Mouse (Mus musculus): ENCODE results near the gene Gm49325. TPM values are rescaled to one million over a fixed set of nuclear protein-coding genes. Genes with fewer than 3 reads are reported as not detected.
"Not testable (repeated sequence)": the region's sequence is repeated elsewhere in the genome, so short reads cannot be mapped to it uniquely, and the experiment has no call there.

Gene Gm49325
- polyA plus RNA-seq, 1 experiment from 2014 or later: 1.6 TPM

DNA sequence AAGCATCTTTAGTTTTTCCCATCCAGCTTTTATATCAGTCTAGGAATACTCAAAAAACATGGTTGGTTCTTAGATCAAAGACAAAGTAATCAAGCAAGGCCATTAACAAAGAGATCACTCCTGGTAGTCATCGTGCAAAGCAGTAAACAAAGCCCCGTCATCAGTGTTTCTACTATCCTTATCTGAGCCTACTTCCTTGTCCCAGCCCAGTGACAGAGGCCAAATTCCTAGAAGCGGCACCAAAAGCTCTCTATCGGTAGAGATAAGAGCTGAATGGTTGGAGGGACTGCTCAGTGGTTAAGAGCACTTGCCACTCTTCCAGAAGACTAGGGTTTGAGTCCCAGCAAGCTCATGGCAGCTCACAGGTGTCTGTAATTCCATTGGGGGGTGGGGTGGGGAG is 65.5 kb downstream of the Gm49325 start:
- DNase-seq (ENCODE audit: low spot score) (no peak), ATAC-seq (replicated peaks; ENCODE audit: insufficient number of reproducible peaks, low FRiP score, low TSS enrichment, low read depth) (no peak)
- no peak overlapping the region for H3K4me3 ChIP-seq (ENCODE audit: low read depth, low read length)
- no peak overlapping the region for H3K27ac ChIP-seq (replicated peaks; ENCODE audit: low read depth, low read length)
- H3K27me3 ChIP-seq (ENCODE audit: control insufficient read depth, insufficient read depth, low read length): no peaks in the 10 kb centered on the region
- no peaks in the 10 kb centered on the region for H3K9me3 ChIP-seq (replicated peaks; ENCODE audit: control insufficient read depth, low read length)
- no peak overlapping the region for H3K4me2 ChIP-seq (ENCODE audit: low read depth, low read length)
- WGBS: 80% methylated on average over 4 of the region's 4 CpGs
- H3K4me1 ChIP-seq (ENCODE audit: control insufficient read depth, insufficient read depth, low read length): no peaks in the 10 kb centered on the region
- H3K9ac ChIP-seq (replicated peaks; ENCODE audit: low read length): no peak overlapping the region
- H3K36me3 ChIP-seq (replicated peaks; ENCODE audit: control insufficient read depth, insufficient read depth, low read depth, low read length): no peaks in the 10 kb centered on the region

DNA sequence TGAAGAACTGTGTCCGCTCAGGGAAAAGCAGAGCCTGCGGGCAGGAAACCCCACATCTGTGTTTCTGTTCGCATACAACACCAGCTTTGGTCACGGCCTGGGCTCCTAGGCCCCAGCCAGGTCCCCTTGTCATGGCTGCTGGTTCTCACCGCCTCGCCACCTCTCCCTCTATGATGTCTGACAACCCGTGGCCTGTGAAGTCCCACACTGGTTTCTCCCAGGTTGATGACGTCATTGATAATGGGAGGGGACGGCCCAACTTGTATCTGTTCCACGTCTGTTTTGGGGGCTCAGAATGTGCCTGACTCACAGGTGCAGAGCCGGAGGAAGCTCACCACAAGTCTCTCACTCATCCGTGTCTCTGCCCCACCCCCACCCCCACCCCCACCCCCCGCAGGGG is 67.8 kb downstream of the Gm49325 start:
- peaks cover 15% of the 10 kb centered on the region for H3K27me3 ChIP-seq (ENCODE audit: control insufficient read depth, insufficient read depth, low read length)
- H3K36me3 ChIP-seq (replicated peaks; ENCODE audit: control insufficient read depth, insufficient read depth, low read depth, low read length): no peaks in the 10 kb centered on the region
- no peak overlapping the region for H3K27ac ChIP-seq (replicated peaks; ENCODE audit: low read depth, low read length)
- ATAC-seq (replicated peaks; ENCODE audit: insufficient number of reproducible peaks, low FRiP score, low TSS enrichment, low read depth): no peak
- H3K9ac ChIP-seq (replicated peaks; ENCODE audit: low read length): no peak overlapping the region
- no peaks in the 10 kb centered on the region for H3K9me3 ChIP-seq (replicated peaks; ENCODE audit: control insufficient read depth, low read length)
- H3K4me2 ChIP-seq (ENCODE audit: low read depth, low read length): no peak overlapping the region
- no peaks in the 10 kb centered on the region; the same call in 1 of the 2 replicates for H3K4me1 ChIP-seq (ENCODE audit: control insufficient read depth, insufficient read depth, low read length)
- no peak overlapping the region for H3K4me3 ChIP-seq (ENCODE audit: low read depth, low read length)
- 58% methylated on average over 13 of the region's 13 CpGs for WGBS
- DNase-seq (ENCODE audit: low spot score): no peak

GRCm38 (mm10) chr10:77677562-77677961 is 71.6 kb downstream of the Gm49325 start:
- H3K36me3 ChIP-seq (replicated peaks; ENCODE audit: control insufficient read depth, insufficient read depth, low read depth, low read length): no peaks in the 10 kb centered on the region
- DNase-seq (ENCODE audit: low spot score) (peak; percentile 63), ATAC-seq (replicated peaks; ENCODE audit: insufficient number of reproducible peaks, low FRiP score, low TSS enrichment, low read depth) (peak; percentile 61; the same call in 1 of the 2 replicates)
- peak overlapping the region; percentile 80 for H3K4me2 ChIP-seq (ENCODE audit: low read depth, low read length)
- H3K4me3 ChIP-seq (ENCODE audit: low read depth, low read length): peak overlapping the region; percentile 34
- H3K27ac ChIP-seq (replicated peaks; ENCODE audit: low read depth, low read length): no peak overlapping the region
- H3K4me1 ChIP-seq (ENCODE audit: control insufficient read depth, insufficient read depth, low read length): no peaks in the 10 kb centered on the region; the same call in 1 of the 2 replicates
- WGBS: under 1% methylated on average over 35 of the region's 35 CpGs
- peaks cover 15% of the 10 kb centered on the region for H3K27me3 ChIP-seq (ENCODE audit: control insufficient read depth, insufficient read depth, low read length)
- H3K9me3 ChIP-seq (replicated peaks; ENCODE audit: control insufficient read depth, low read length): no peaks in the 10 kb centered on the region
- peak overlapping the region; percentile 37; the same call in 1 of the 2 replicates for H3K9ac ChIP-seq (replicated peaks; ENCODE audit: low read length)

DNA sequence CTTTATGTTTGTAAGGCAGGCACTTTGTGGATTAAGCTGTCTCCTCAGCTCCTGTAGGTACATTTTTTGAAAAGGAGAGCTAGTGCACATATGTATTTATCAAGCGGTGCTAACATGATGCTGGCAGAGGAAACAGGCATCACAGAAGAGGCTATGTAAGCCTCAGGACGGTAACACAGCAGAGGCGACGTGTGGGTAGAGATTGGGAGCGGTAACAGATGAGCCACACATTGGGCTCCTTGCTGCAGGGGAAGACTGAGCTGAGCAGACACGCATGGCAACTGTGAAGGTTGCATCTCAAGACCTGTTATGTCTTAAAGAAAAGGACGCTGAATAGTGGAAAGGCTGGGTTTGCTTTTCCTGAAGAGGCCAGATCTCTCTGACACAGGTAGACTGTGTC is 77.0 kb downstream of the Gm49325 start:
- H3K4me1 ChIP-seq (ENCODE audit: control insufficient read depth, insufficient read depth, low read length): peaks cover 2% of the 10 kb centered on the region
- H3K36me3 ChIP-seq (replicated peaks; ENCODE audit: control insufficient read depth, insufficient read depth, low read depth, low read length): no peaks in the 10 kb centered on the region
- no peak overlapping the region for H3K4me2 ChIP-seq (ENCODE audit: low read depth, low read length)
- H3K27me3 ChIP-seq (ENCODE audit: control insufficient read depth, insufficient read depth, low read length): peaks cover 28% of the 10 kb centered on the region
- no peak for ATAC-seq (replicated peaks; ENCODE audit: insufficient number of reproducible peaks, low FRiP score, low TSS enrichment, low read depth)
- H3K27ac ChIP-seq (replicated peaks; ENCODE audit: low read depth, low read length): no peak overlapping the region
- DNase-seq (ENCODE audit: low spot score): no peak
- 73% methylated on average over 7 of the region's 7 CpGs for WGBS
- H3K9ac ChIP-seq (replicated peaks; ENCODE audit: low read length): no peak overlapping the region
- H3K4me3 ChIP-seq (ENCODE audit: low read depth, low read length): no peak overlapping the region
- no peaks in the 10 kb centered on the region for H3K9me3 ChIP-seq (replicated peaks; ENCODE audit: control insufficient read depth, low read length)

GRCm38 (mm10) chr10:77684181-77684580 is 78.2 kb downstream of the Gm49325 start:
- no peak overlapping the region for H3K9ac ChIP-seq (replicated peaks; ENCODE audit: low read length)
- no peaks in the 10 kb centered on the region for H3K36me3 ChIP-seq (replicated peaks; ENCODE audit: control insufficient read depth, insufficient read depth, low read depth, low read length)
- H3K9me3 ChIP-seq (replicated peaks; ENCODE audit: control insufficient read depth, low read length): no peaks in the 10 kb centered on the region
- peaks cover 2% of the 10 kb centered on the region for H3K4me1 ChIP-seq (ENCODE audit: control insufficient read depth, insufficient read depth, low read length)
- no peak overlapping the region for H3K27ac ChIP-seq (replicated peaks; ENCODE audit: low read depth, low read length)
- no peak overlapping the region for H3K4me2 ChIP-seq (ENCODE audit: low read depth, low read length)
- DNase-seq (ENCODE audit: low spot score) (peak; percentile 65), ATAC-seq (replicated peaks; ENCODE audit: insufficient number of reproducible peaks, low FRiP score, low TSS enrichment, low read depth) (no peak)
- 24% methylated on average over 8 of the region's 8 CpGs for WGBS
- no peak overlapping the region for H3K4me3 ChIP-seq (ENCODE audit: low read depth, low read length)
- H3K27me3 ChIP-seq (ENCODE audit: control insufficient read depth, insufficient read depth, low read length): peaks cover 25% of the 10 kb centered on the region

- DNase-seq (ENCODE audit: low spot score) (no peak), ATAC-seq (replicated peaks; ENCODE audit: insufficient number of reproducible peaks, low FRiP score, low TSS enrichment, low read depth) (no peak)
- Histone ChIP-seq H3K4me2 (ENCODE audit: low read depth, low read length) (no peak within 1 kb of the TSS), H3K27ac (replicated peaks; ENCODE audit: low read depth, low read length) (no peak within 1 kb of the TSS), H3K4me3 (ENCODE audit: low read depth, low read length) (no peak within 1 kb of the TSS), H3K9ac (replicated peaks; ENCODE audit: low read length) (peak within 1 kb of the TSS; percentile 15; the same call in 1 of the 2 replicates), H3K9me3 (replicated peaks; ENCODE audit: control insufficient read depth, low read length) (no peaks in the 10 kb centered on the region), H3K27me3 (ENCODE audit: control insufficient read depth, insufficient read depth, low read length) (peaks cover 25% of the 10 kb centered on the region), H3K36me3 (replicated peaks; ENCODE audit: control insufficient read depth, insufficient read depth, low read depth, low read length) (no peaks in the 10 kb centered on the region), H3K4me1 (ENCODE audit: control insufficient read depth, insufficient read depth, low read length) (peaks cover 2% of the 10 kb centered on the region)
- 6% methylated on average over 22 of the region's 22 CpGs for WGBS
Measured at GRCm38 (mm10) chr10:77685895-77686664, 80.1 kb downstream of the Gm49325 start, which contains the start of gene Tspear. TSS of gene Tspear (plus strand) at chr10:77686569.

- DNase-seq (ENCODE audit: low spot score) (peak; percentile 29), ATAC-seq (replicated peaks; ENCODE audit: insufficient number of reproducible peaks, low FRiP score, low TSS enrichment, low read depth) (no peak)
- WGBS: 18% methylated on average over 10 of the region's 10 CpGs
- Histone ChIP-seq H3K27me3 (ENCODE audit: control insufficient read depth, insufficient read depth, low read length) (peaks cover 25% of the 10 kb centered on the region), H3K9me3 (replicated peaks; ENCODE audit: control insufficient read depth, low read length) (no peaks in the 10 kb centered on the region), H3K4me3 (ENCODE audit: low read depth, low read length) (no peak overlapping the region), H3K9ac (replicated peaks; ENCODE audit: low read length) (no peak overlapping the region), H3K4me2 (ENCODE audit: low read depth, low read length) (no peak overlapping the region), H3K27ac (replicated peaks; ENCODE audit: low read depth, low read length) (no peak overlapping the region), H3K4me1 (ENCODE audit: control insufficient read depth, insufficient read depth, low read length) (peaks cover 2% of the 10 kb centered on the region), H3K36me3 (replicated peaks; ENCODE audit: control insufficient read depth, insufficient read depth, low read depth, low read length) (no peaks in the 10 kb centered on the region)
Measured at GRCm38 (mm10) chr10:77687021-77687420, 81.0 kb downstream of the Gm49325 start.

DNA sequence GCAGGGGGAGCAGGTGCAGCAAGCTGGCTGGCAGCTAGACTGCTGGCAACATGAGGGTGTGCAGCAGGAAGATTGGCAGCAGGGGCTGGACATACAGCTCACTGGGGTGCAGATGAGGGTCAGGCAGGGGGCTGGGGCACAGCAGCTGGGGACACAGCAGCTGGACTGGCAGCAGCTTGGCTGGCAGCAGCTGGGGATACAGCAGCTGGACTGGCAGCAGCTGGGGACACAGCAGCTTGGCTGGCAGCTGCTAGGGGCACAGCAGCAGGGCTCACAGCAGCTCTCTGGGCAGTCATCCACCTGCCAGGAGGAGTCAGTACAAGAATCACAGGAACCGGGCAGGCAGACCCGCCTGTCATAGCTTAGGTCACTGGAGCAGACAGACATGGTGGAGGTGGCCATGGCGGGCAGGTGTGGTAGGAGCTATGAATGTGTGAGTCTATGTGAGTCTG is 84.4 kb downstream of the Gm49325 start, which contains the start of gene Gm19402:
Gm19402 (minus strand) TSS at position 402 of the 452 bp plus-strand sequence.
- H3K4me2 ChIP-seq (ENCODE audit: low read depth, low read length); H3K4me1 ChIP-seq (ENCODE audit: control insufficient read depth, insufficient read depth, low read length); H3K4me3 ChIP-seq (ENCODE audit: low read depth, low read length); H3K27ac ChIP-seq (replicated peaks; ENCODE audit: low read depth, low read length); DNase-seq (ENCODE audit: low spot score); ATAC-seq (replicated peaks; ENCODE audit: insufficient number of reproducible peaks, low FRiP score, low TSS enrichment, low read depth); H3K36me3 ChIP-seq (replicated peaks; ENCODE audit: control insufficient read depth, insufficient read depth, low read depth, low read length); H3K9me3 ChIP-seq (replicated peaks; ENCODE audit: control insufficient read depth, low read length); H3K9ac ChIP-seq (replicated peaks; ENCODE audit: low read length): not testable (repeated sequence)
- 77% methylated on average over 3 of the region's 3 CpGs for WGBS
- H3K27me3 ChIP-seq (ENCODE audit: control insufficient read depth, insufficient read depth, low read length): peaks cover 25% of the 10 kb centered on the region

All from embryonic facial prominence, embryonic 11.5 days (tissue).